Mouse (Mus musculus) adrenal gland, adult 18-20 months (tissue): Measurements from ENCODE around the gene Ubap1. TPM values are rescaled to one million over a fixed set of nuclear protein-coding genes. Genes with fewer than 3 reads are reported as not detected.

Source experiments
- DNase-seq, 2 experiments: peaks; one replicate each; pipeline ENCODE4 v3.0.0; 2021 to 2022; ENCODE audit warnings: low spot score in 2 of 2
- total RNA-seq, 2 experiments: library from RNA; stranded (reverse); gene quantifications; 1 replicate in 1 of 2; 2 replicates in 1 of 2; pipeline ENCODE4 v1.2.3; 2021

Gene Ubap1
- total RNA-seq, 2 experiments from 2014 or later = 52.3 to 56.9 TPM

GRCm38 (mm10) chr4:41407353-41407752 lies 58.6 kb downstream of the Ubap1 start:
- no peak for DNase-seq

- no peak for DNase-seq
These were observed 60.5 kb downstream of the Ubap1 start for GRCm38 (mm10) chr4:41409341-41409740.

DNA sequence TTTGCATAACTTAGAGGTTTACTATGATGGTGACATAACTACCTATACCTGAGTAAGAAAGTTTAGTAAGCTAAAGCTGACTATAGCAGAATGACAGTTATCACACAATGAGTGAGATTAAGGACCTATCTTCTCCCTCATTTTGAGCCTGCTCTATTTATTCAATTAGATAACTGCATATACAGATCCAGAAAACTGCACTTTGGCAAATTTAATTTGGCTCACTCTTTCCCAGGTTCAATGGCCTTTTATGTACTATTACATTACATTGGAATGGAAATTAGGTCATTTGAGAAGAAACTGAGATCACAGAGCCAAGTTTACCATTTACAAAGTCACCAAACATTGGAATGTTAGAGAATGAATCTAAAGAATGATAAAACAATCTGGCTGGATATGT lies 68.2 kb downstream of the Ubap1 start:
- DNase-seq = no peak

DNA sequence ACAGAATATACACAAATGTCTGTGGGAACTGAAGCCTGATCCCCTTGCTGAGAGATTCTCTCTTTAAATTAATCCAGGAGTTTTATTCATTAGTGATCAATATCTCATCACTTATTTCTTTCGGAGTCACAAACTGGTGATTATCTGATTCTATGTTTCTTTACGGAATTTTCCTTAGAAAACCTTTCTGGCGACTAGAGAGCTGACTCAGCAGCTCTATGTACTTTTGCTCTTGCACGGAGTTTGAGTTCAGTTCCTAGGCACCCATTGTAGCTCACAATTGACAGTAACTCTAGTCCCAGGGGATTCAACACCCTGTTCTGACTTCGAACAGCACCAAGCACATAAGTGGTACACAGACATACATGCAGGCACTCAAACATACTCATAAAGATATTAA lies 90.1 kb downstream of the Ubap1 start:
- no peak for DNase-seq

Other genes with a start within 250 kb of the Ubap1 start
- gene Nol6, start 224.5 kb upstream of the Ubap1 start, total RNA-seq = 10 to 100 TPM; 50.0 to 59.8 TPM
- gene Ube2r2, start 213.3 kb upstream of the Ubap1 start, total RNA-seq = 10 to 100 TPM; 82.4 to 98.4 TPM
- 10 to 100 TPM; 35.4 to 36.2 TPM for gene Ubap2, start 73.9 kb upstream of the Ubap1 start, total RNA-seq
- gene Dcaf12, start 34.1 kb upstream of the Ubap1 start, total RNA-seq = 10 to 100 TPM; 41.0 to 53.2 TPM
- under 1 TPM; 0.90 to 0.93 TPM for gene Kif24, start 115.9 kb downstream of the Ubap1 start, total RNA-seq
- 10 to 100 TPM; 25.6 to 27.0 TPM for gene Nudt2, start 116.2 kb downstream of the Ubap1 start, total RNA-seq
- gene AI464131, start 154.1 kb downstream of the Ubap1 start, total RNA-seq = 10 to 100 TPM; 11.6 to 12.4 TPM
- gene 1110017D15Rik, start 168.3 kb downstream of the Ubap1 start, total RNA-seq = 1 to 10 TPM in 1 of 2 experiments, under 1 TPM in 1; 0.60 to 1.1 TPM
- 10 to 100 TPM; 15.7 to 20.2 TPM for gene Fam219a, start 220.5 kb downstream of the Ubap1 start, total RNA-seq
- not detected for gene Dnaic1, start 220.8 kb downstream of the Ubap1 start, total RNA-seq